Mouse (Mus musculus): Measurements from ENCODE around the gene Prex1. TPM values are rescaled to one million over a fixed set of nuclear protein-coding genes. Genes with fewer than 3 reads are reported as not detected.

The Prex1 gene
- polyA plus RNA-seq, 1 experiment from 2014 or later = 11.3 TPM

- H3K9ac ChIP-seq (ENCODE audit: low read length) = no peak overlapping the region
- no peaks in the 10 kb centered on the region for H3K9me3 ChIP-seq (ENCODE audit: control insufficient read depth, low read length)
- H3K4me1 ChIP-seq (replicated peaks; ENCODE audit: control insufficient read depth, insufficient read depth, low read length) = no peaks in the 10 kb centered on the region
- ATAC-seq (replicated peaks; ENCODE audit: low FRiP score, low TSS enrichment, low read depth) (no peak), DNase-seq (ENCODE audit: low spot score) (peak; percentile 66)
- H3K4me3 ChIP-seq (ENCODE audit: low read depth, low read length) = no peak overlapping the region
- H3K4me2 ChIP-seq (ENCODE audit: low read length) = no peak overlapping the region
- H3K27ac ChIP-seq (ENCODE audit: low read depth) = no peak overlapping the region
- WGBS = 58% methylated on average over 15 of the region's 17 CpGs
- H3K27me3 ChIP-seq (replicated peaks; ENCODE audit: control insufficient read depth, insufficient read depth, low read length) = no peaks in the 10 kb centered on the region
- 0 out of 2 replicates have a peak, but pooled peaks cover 4% of the 10 kb centered on the region for H3K36me3 ChIP-seq (ENCODE audit: control insufficient read depth, insufficient read depth, low read length)
These were observed 138.2 kb downstream of the Prex1 start for GRCm38 (mm10) chr2:166575419-166575818.

GRCm38 (mm10) chr2:166574934-166575333 lies 138.7 kb downstream of the Prex1 start:
- ATAC-seq (replicated peaks; ENCODE audit: low FRiP score, low TSS enrichment, low read depth) = 0 out of 2 replicates have a peak, but pooled peaks have one; percentile 26
- Histone ChIP-seq H3K9me3 (ENCODE audit: control insufficient read depth, low read length) (no peaks in the 10 kb centered on the region), H3K27me3 (replicated peaks; ENCODE audit: control insufficient read depth, insufficient read depth, low read length) (no peaks in the 10 kb centered on the region), H3K4me1 (replicated peaks; ENCODE audit: control insufficient read depth, insufficient read depth, low read length) (no peaks in the 10 kb centered on the region), H3K9ac (ENCODE audit: low read length) (no peak overlapping the region), H3K4me2 (ENCODE audit: low read length) (no peak overlapping the region), H3K4me3 (ENCODE audit: low read depth, low read length) (no peak overlapping the region), H3K36me3 (ENCODE audit: control insufficient read depth, insufficient read depth, low read length) (0 out of 2 replicates have a peak, but pooled peaks cover 4% of the 10 kb centered on the region), H3K27ac (ENCODE audit: low read depth) (no peak overlapping the region)
- WGBS = 25% methylated on average over 7 of the region's 7 CpGs
- DNase-seq (ENCODE audit: low spot score) = peak; percentile 91

- H3K27me3 ChIP-seq (replicated peaks; ENCODE audit: control insufficient read depth, insufficient read depth, low read length) = no peaks in the 10 kb centered on the region
- H3K4me2 ChIP-seq (ENCODE audit: low read length) = no peak overlapping the region
- ATAC-seq (replicated peaks; ENCODE audit: low FRiP score, low TSS enrichment, low read depth) (no peak; the same call in 1 of the 2 replicates), DNase-seq (ENCODE audit: low spot score) (no peak)
- no peak overlapping the region for H3K9ac ChIP-seq (ENCODE audit: low read length)
- 80% methylated on average over 5 of the region's 5 CpGs for WGBS
- no peak overlapping the region for H3K4me3 ChIP-seq (ENCODE audit: low read depth, low read length)
- H3K9me3 ChIP-seq (ENCODE audit: control insufficient read depth, low read length) = no peaks in the 10 kb centered on the region
- H3K4me1 ChIP-seq (replicated peaks; ENCODE audit: control insufficient read depth, insufficient read depth, low read length) = no peaks in the 10 kb centered on the region
- no peak overlapping the region for H3K27ac ChIP-seq (ENCODE audit: low read depth)
- 0 out of 2 replicates have a peak, but pooled peaks cover 4% of the 10 kb centered on the region for H3K36me3 ChIP-seq (ENCODE audit: control insufficient read depth, insufficient read depth, low read length)
These were observed 140.0 kb downstream of the Prex1 start for GRCm38 (mm10) chr2:166573621-166574020.

GRCm38 (mm10) chr2:166572297-166572696 lies 141.3 kb downstream of the Prex1 start:
- ATAC-seq (replicated peaks; ENCODE audit: low FRiP score, low TSS enrichment, low read depth) (no peak), DNase-seq (ENCODE audit: low spot score) (no peak)
- H3K9me3 ChIP-seq (ENCODE audit: control insufficient read depth, low read length) = no peaks in the 10 kb centered on the region
- WGBS = 88% methylated on average over 3 of the region's 3 CpGs
- no peak overlapping the region for H3K4me3 ChIP-seq (ENCODE audit: low read depth, low read length)
- no peak overlapping the region for H3K27ac ChIP-seq (ENCODE audit: low read depth)
- no peaks in the 10 kb centered on the region for H3K27me3 ChIP-seq (replicated peaks; ENCODE audit: control insufficient read depth, insufficient read depth, low read length)
- H3K9ac ChIP-seq (ENCODE audit: low read length) = no peak overlapping the region
- H3K36me3 ChIP-seq (ENCODE audit: control insufficient read depth, insufficient read depth, low read length) = 0 out of 2 replicates have a peak, but pooled peaks cover 6% of the 10 kb centered on the region
- no peaks in the 10 kb centered on the region for H3K4me1 ChIP-seq (replicated peaks; ENCODE audit: control insufficient read depth, insufficient read depth, low read length)
- H3K4me2 ChIP-seq (ENCODE audit: low read length) = no peak overlapping the region

- 87% methylated on average over 9 of the region's 9 CpGs for WGBS
- H3K36me3 ChIP-seq (ENCODE audit: control insufficient read depth, insufficient read depth, low read length) = 0 out of 2 replicates have a peak, but pooled peaks cover 7% of the 10 kb centered on the region
- no peak for ATAC-seq (replicated peaks; ENCODE audit: low FRiP score, low TSS enrichment, low read depth)
- H3K9ac ChIP-seq (ENCODE audit: low read length) = no peak overlapping the region
- H3K27me3 ChIP-seq (replicated peaks; ENCODE audit: control insufficient read depth, insufficient read depth, low read length) = no peaks in the 10 kb centered on the region
- H3K4me2 ChIP-seq (ENCODE audit: low read length) = no peak overlapping the region
- H3K4me3 ChIP-seq (ENCODE audit: low read depth, low read length) = no peak overlapping the region
- H3K4me1 ChIP-seq (replicated peaks; ENCODE audit: control insufficient read depth, insufficient read depth, low read length) = no peaks in the 10 kb centered on the region
- H3K9me3 ChIP-seq (ENCODE audit: control insufficient read depth, low read length) = no peaks in the 10 kb centered on the region
- no peak for DNase-seq (ENCODE audit: low spot score)
- no peak overlapping the region for H3K27ac ChIP-seq (ENCODE audit: low read depth)
These were observed 144.4 kb downstream of the Prex1 start for GRCm38 (mm10) chr2:166569182-166569581.

- DNase-seq (ENCODE audit: low spot score) (no peak), ATAC-seq (replicated peaks; ENCODE audit: low FRiP score, low TSS enrichment, low read depth) (no peak)
- Histone ChIP-seq H3K36me3 (ENCODE audit: control insufficient read depth, insufficient read depth, low read length) (0 out of 2 replicates have a peak, but pooled peaks cover 3% of the 10 kb centered on the region), H3K4me3 (ENCODE audit: low read depth, low read length) (no peak overlapping the region), H3K4me2 (ENCODE audit: low read length) (no peak overlapping the region), H3K4me1 (replicated peaks; ENCODE audit: control insufficient read depth, insufficient read depth, low read length) (no peaks in the 10 kb centered on the region), H3K9me3 (ENCODE audit: control insufficient read depth, low read length) (no peaks in the 10 kb centered on the region), H3K27me3 (replicated peaks; ENCODE audit: control insufficient read depth, insufficient read depth, low read length) (no peaks in the 10 kb centered on the region), H3K27ac (ENCODE audit: low read depth) (no peak overlapping the region), H3K9ac (ENCODE audit: low read length) (no peak overlapping the region)
- 78% methylated on average over 5 of the region's 5 CpGs for WGBS
These were observed 148.1 kb downstream of the Prex1 start for GRCm38 (mm10) chr2:166565503-166565902.

- Histone ChIP-seq H3K9ac (ENCODE audit: low read length) (no peak overlapping the region), H3K4me3 (ENCODE audit: low read depth, low read length) (no peak overlapping the region), H3K9me3 (ENCODE audit: control insufficient read depth, low read length) (no peaks in the 10 kb centered on the region), H3K4me1 (replicated peaks; ENCODE audit: control insufficient read depth, insufficient read depth, low read length) (0 out of 2 replicates have a peak, but pooled peaks cover 4% of the 10 kb centered on the region), H3K4me2 (ENCODE audit: low read length) (peak overlapping the region; percentile 26; the same call in 1 of the 2 replicates), H3K27ac (ENCODE audit: low read depth) (no peak overlapping the region), H3K27me3 (replicated peaks; ENCODE audit: control insufficient read depth, insufficient read depth, low read length) (no peaks in the 10 kb centered on the region), H3K36me3 (ENCODE audit: control insufficient read depth, insufficient read depth, low read length) (0 out of 2 replicates have a peak, but pooled peaks cover 3% of the 10 kb centered on the region)
- peak; percentile 95 for DNase-seq (ENCODE audit: low spot score)
- ATAC-seq (replicated peaks; ENCODE audit: low FRiP score, low TSS enrichment, low read depth) = peak; percentile 21; the same call in 1 of the 2 replicates
- WGBS = 3% methylated on average over 11 of the region's 11 CpGs
These were observed 149.2 kb downstream of the Prex1 start for GRCm38 (mm10) chr2:166564455-166564854.

- peak; percentile 58; the same call in 1 of the 2 replicates for ATAC-seq (replicated peaks; ENCODE audit: low FRiP score, low TSS enrichment, low read depth)
- WGBS = 10% methylated on average over 6 of the region's 6 CpGs
These were observed 149.7 kb downstream of the Prex1 start for GRCm38 (mm10) chr2:166563890-166564289.

GRCm38 (mm10) chr2:166563076-166563475 lies 150.6 kb downstream of the Prex1 start:
- Histone ChIP-seq H3K4me1 (replicated peaks; ENCODE audit: control insufficient read depth, insufficient read depth, low read length) (0 out of 2 replicates have a peak, but pooled peaks cover 6% of the 10 kb centered on the region), H3K27me3 (replicated peaks; ENCODE audit: control insufficient read depth, insufficient read depth, low read length) (no peaks in the 10 kb centered on the region), H3K27ac (ENCODE audit: low read depth) (no peak overlapping the region), H3K4me3 (ENCODE audit: low read depth, low read length) (no peak overlapping the region), H3K9me3 (ENCODE audit: control insufficient read depth, low read length) (no peaks in the 10 kb centered on the region), H3K4me2 (ENCODE audit: low read length) (no peak overlapping the region), H3K9ac (ENCODE audit: low read length) (no peak overlapping the region), H3K36me3 (ENCODE audit: control insufficient read depth, insufficient read depth, low read length) (0 out of 2 replicates have a peak, but pooled peaks cover 3% of the 10 kb centered on the region)
- ATAC-seq (replicated peaks; ENCODE audit: low FRiP score, low TSS enrichment, low read depth) = no peak
- 84% methylated on average over 9 of the region's 9 CpGs for WGBS
- DNase-seq (ENCODE audit: low spot score) = no peak

More at GRCm38 (mm10) chr2:166563890-166564289, 149.7 kb downstream of the Prex1 start:
- Histone ChIP-seq H3K4me2 (ENCODE audit: low read length) (peak overlapping the region; percentile 26; the same call in 1 of the 2 replicates), H3K27me3 (replicated peaks; ENCODE audit: control insufficient read depth, insufficient read depth, low read length) (no peaks in the 10 kb centered on the region), H3K9ac (ENCODE audit: low read length) (no peak overlapping the region), H3K4me1 (replicated peaks; ENCODE audit: control insufficient read depth, insufficient read depth, low read length) (0 out of 2 replicates have a peak, but pooled peaks cover 6% of the 10 kb centered on the region), H3K27ac (ENCODE audit: low read depth) (no peak overlapping the region), H3K9me3 (ENCODE audit: control insufficient read depth, low read length) (no peaks in the 10 kb centered on the region), H3K4me3 (ENCODE audit: low read depth, low read length) (no peak overlapping the region), H3K36me3 (ENCODE audit: control insufficient read depth, insufficient read depth, low read length) (0 out of 2 replicates have a peak, but pooled peaks cover 3% of the 10 kb centered on the region)
- DNase-seq (ENCODE audit: low spot score) = peak; percentile 97

Data from intestine, embryonic 14.5 days (tissue).